Mouse (Mus musculus) layer of hippocampus, postnatal 25 days (tissue): ENCODE data around the gene Vmn2r56. TPM values are rescaled to one million over a fixed set of nuclear protein-coding genes. Genes with fewer than 3 reads are reported as not detected.
"Not testable (repeated sequence)": the region's sequence is repeated elsewhere in the genome, so short reads cannot be mapped to it uniquely, and the experiment has no call there.

ENCODE experiments used
- DNase-seq, 2 experiments: peaks; one replicate each; pipeline ENCODE4 v3.0.0; 2022; ENCODE audit warnings: mixed read lengths in 2 of 2, low spot score in 1 of 2; ENCODE audit errors: extremely low spot score in 1 of 2
- total RNA-seq, 2 experiments: library from RNA; stranded (reverse); gene quantifications; 2 replicates each; pipeline ENCODE4 v1.2.3; 2021

Gene Vmn2r56
- not detected for total RNA-seq

GRCm38 (mm10) chr7:12734904-12735303 is at the start of gene Vmn2r56:
Gene Vmn2r56 (minus strand): TSS chr7:12735004.
- no peak for DNase-seq

DNA sequence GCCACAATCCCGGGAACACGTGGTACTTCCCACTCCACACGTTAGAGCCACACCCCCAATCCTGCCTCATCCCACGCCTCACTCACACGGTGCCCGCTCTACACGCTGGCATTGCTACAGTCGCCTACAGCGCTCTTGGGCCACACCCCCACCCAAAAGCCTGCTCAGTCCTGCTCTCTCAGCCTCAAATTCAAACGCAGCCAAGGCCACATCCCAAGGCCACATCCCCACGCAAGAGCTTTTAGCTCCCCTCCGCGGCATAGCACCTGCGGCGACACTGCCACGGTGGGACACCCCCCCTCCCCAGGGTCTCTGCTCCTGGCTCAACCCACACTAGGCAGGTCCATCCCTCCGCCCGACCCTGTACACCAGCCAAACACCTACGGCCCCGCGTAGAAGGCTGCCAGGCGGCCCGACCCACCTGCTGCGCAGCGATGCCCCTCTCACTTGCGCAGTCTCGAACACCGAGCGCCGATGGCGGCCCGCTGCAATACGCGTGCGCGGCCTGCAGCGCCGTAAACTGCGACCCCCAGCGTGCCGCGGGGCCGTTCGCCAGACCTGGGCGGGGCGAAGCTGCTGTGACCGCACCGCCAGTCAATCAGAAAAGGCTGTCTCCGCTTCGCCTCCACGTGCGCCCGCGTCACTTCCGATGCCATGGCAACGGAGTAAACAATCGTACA is 45.5 kb upstream of the Vmn2r56 start:
- DNase-seq: peak; percentile 74 to 78

DNA sequence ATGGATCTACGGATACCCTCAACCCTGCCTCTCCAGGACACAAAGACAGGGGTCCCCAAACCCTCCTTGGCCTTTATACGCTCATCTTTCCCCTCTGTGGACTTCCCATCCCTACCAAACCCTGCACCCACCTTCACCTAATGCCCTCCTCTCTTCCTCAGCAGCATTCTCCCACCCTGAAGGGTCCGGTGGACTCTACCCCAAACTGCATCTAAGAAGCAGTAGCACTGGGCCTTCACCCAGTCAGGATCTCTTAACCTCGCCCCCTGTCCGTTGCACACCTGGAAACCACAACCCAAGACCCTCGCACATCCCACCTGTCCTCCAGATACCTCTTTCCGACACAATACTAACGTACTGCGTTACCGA is 45.0 kb upstream of the Vmn2r56 start:
- no peak for DNase-seq

DNA sequence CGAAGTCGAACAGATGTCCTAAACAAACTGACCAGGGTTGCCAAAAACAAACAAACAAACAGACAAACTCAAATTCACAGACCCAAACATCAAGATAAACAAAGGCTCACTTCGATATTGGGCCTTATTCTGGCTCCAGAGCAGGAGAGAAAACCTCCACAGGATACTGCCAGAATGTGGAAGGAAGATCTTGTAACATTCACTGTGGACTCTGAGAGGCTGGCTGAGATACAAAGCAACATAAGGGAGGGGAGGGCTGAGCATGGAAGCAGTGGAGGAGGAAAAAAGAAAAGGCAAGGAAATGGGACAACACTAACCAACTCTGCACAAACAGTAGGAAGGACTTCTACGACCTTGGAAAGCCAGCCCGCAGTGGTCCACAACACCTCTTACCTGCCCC is 44.3 kb upstream of the Vmn2r56 start:
- DNase-seq: no peak

DNA sequence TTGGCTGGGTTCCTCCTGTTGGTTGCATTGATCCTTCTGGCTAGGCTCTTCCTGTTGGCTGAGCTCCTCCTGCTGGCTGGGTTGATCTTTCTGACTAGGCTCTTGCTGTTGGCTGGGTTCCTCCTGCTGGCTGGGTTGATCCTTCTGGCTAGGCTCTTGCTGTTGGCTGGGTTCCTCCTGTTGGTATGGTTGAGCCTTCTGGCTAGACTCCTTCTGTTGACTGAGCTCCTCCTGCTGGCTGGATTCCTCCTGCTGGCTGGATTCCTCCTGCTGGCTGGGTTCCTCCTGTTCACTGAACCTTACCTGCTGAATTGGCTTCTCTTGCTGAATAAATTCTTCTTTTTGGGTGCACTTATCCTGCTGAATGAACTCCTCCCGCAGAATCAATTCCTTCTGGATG is 39.8 kb upstream of the Vmn2r56 start:
- peak in 1 of 2 experiments; percentile 45 for DNase-seq

DNA sequence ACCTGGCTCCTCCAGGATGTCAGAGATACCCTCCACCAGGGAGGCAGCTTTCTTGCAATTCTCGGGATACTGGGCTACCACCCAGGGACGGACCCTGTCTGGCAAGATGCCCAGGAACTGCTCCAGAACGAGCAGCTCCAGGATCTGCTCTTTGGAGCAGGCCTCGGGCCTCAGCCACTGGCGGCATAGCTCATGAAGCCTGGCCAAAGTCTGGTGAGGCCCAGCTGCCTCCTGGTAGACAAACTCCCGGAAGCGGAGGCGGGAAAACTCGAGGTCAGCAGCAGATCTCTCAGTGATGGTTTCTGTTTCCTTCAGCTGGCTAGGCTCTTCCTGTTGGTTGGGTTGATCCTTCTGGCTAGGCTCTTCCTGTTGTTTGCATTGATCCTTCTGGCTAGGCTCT is 39.3 kb upstream of the Vmn2r56 start:
- no peak for DNase-seq

DNA sequence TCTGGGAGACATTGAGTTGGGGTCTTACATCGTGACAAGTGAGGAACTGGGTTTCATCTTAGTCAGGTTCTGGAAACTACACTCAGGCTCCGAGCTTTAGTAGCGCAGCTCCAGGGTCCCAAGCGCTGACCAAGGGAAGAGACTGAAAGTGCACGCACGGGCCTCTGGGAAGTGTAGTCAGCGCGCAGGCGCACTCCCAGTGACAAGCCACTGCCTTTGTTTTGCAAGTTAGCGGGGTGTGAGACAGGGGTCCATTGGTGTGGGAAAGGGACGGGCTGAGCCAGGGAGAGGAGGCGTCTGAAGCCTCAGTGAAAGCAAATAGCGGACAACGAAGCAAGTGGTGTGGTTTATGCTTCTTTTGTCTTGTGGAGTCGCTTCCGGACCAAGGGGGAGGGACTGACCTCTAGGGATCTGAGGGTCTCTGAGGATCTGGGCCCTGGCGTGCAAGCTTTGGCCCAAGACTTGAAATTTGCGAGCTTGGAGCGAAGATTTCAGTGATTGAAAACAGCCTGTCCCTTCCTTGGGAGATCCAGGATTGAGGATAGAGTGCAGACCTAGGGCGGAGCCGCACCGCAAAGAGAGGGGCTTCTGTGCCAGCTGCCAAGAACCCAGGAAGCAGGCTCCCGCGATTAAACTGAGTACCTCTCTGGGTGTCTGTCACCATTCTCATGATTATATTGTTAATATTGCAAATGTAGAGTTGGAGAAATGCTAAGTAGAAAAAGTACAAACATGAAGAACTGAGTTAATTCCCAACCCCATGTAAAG is 14.8 kb upstream of the Vmn2r56 start:
- DNase-seq: no peak

DNA sequence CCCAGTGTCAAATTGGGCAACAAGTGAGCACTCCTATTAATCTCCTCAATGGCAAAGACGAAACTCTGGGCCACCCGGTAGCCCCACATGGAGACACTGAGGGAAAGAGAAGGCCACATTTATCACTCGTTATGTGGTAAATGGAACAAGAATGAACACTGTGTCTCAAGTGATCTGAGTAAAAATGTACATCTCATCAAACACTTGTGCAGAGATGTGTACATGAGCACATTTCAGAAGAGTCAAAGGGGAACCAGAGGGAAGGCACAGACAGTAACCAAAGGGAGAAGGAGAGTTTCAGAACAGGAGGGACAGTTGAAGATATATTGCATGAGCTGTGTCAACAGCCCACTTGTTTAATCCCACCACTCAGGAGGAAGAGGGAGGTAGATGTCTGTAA is 49.9 kb downstream of the Vmn2r56 start, which contains the start of gene Vmn2r55:
Gene Vmn2r55, minus strand, starts transcription at position 101 of the 400 bp plus-strand sequence.
- not testable (repeated sequence) for DNase-seq

GRCm38 (mm10) chr7:12640219-12640618 is 94.6 kb downstream of the Vmn2r56 start, which contains the start of gene Vmn2r54:
Gene Vmn2r54 (minus strand): TSS chr7:12640319.
- DNase-seq: not testable (repeated sequence)

Other genes starting within 250 kb of the Vmn2r56 start
- not detected for gene 2900092C05Rik, start 222.5 kb downstream of the Vmn2r56 start, total RNA-seq
- gene Vmn2r53, start 126.2 kb downstream of the Vmn2r56 start, total RNA-seq: under 1 TPM; 0.02 to 0.05 TPM
- gene Vmn2r54, start 94.7 kb downstream of the Vmn2r56 start, total RNA-seq: not detected
- not detected for gene Vmn2r55, start 50.0 kb downstream of the Vmn2r56 start, total RNA-seq
- 10 to 100 TPM; 17.9 to 18.9 TPM for gene Zscan18, start 68.6 kb upstream of the Vmn2r56 start, total RNA-seq
- 10 to 100 TPM; 22.0 to 26.4 TPM for gene Zfp329, start 83.9 kb upstream of the Vmn2r56 start, total RNA-seq
- 10 to 100 TPM; 13.0 to 13.4 TPM for gene Zfp110, start 99.8 kb upstream of the Vmn2r56 start, total RNA-seq
- 1 to 10 TPM; 6.8 to 9.0 TPM for gene Zfp128, start 146.2 kb upstream of the Vmn2r56 start, total RNA-seq
- gene Zscan22, start 162.8 kb upstream of the Vmn2r56 start, total RNA-seq: 10 to 100 TPM; 14.4 to 15.1 TPM
- 100 to 1,000 TPM; 379 to 453 TPM for gene Rps5, start 187.3 kb upstream of the Vmn2r56 start, total RNA-seq
- gene Rnf225, start 192.4 kb upstream of the Vmn2r56 start, total RNA-seq: 1 to 10 TPM in 1 of 2 experiments, under 1 TPM in 1; 0.91 to 1.3 TPM
- 10 to 100 TPM; 10.2 to 12.1 TPM for gene Zfp324, start 230.8 kb upstream of the Vmn2r56 start, total RNA-seq
- 1 to 10 TPM; 8.1 to 9.1 TPM for gene Zfp446, start 242.8 kb upstream of the Vmn2r56 start, total RNA-seq